Mouse (Mus musculus) Muller cell, postnatal 12 days (primary cell): ENCODE data around the gene Naa50.

Experiments
- DNase-seq: peaks from one replicate; pipeline ENCODE4 v3.0.0-alpha.2; 2015; ENCODE audit errors: inconsistent ontology term

Naa50 gene

GRCm38 (mm10) chr16:44139536-44140185 lies at the start of gene Naa50, which contains the start of gene Atp6v1a:
TSS of gene Naa50 (plus strand) at chr16:44139830.
TSS of gene Atp6v1a (minus strand) at chr16:44139705.
- DNase-seq = no peak

- no peak for DNase-seq
These were observed 40.3 kb upstream of the Naa50 start for GRCm38 (mm10) chr16:44099377-44099776.

GRCm38 (mm10) chr16:44101181-44101710 lies 38.4 kb upstream of the Naa50 start:
- DNase-seq = no peak

DNA sequence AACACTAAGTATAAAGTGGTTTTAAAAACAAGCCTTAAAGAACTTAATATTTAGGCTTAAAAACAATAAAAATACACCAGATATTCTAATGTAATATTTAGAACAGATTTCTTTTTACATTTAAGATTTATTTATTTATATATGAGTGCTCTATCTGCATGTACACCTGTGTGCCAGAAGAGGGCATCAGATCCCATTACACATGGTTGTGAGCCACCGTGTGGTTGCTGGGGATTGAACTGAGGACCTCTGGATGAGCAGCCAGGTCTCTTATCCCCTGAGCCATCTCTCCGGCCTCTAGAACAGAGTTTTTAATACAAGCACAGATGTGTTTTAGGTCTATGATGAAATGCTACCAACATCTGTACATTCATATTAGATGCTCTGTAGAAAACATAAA lies 36.7 kb upstream of the Naa50 start:
- DNase-seq = no peak

DNA sequence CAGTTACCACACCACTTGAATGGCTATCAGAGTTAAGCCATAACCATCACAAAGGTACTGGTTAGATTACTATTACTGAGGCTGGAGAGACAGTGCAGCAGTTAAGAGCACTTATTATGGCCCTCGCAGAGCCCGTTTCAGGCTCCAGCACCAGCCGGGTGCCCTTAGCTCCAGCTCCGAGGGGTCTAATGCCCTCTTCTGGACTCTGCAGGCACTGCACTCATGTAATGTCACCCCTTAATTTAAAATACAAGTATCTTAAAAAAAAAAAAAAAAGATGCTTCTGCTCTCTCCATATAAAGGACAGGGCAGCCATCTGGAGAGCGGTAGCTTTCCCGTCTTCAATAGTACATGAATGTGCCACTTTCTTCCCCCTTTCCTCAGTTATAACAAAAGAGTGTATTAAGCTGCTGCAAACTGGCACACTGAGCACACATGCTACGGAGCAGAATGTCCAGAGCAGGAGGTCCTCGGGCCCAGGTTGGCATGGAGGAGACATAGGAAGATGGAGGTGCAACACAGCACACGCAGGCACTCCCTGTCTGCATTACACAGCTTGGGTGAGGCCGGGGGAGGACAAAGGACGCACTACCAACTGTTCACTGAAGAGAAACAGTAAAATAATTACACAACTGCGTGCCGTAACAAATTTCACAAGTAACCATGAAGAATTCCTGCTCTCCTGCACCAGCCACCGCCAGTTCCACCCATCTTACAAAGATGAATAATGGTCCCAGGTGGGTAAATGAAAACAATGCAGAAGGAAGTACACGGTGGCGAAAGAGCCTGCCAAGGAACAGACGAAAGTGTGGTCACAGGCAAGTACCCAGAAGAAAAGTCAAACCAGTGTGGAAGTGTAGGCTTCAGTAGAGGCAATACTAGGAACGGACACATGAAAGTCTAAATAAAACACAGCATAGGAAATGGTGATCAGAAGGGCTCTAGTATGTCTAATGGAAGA lies 35.5 kb upstream of the Naa50 start:
- no peak for DNase-seq

- DNase-seq = no peak
These were observed 34.4 kb upstream of the Naa50 start for GRCm38 (mm10) chr16:44105211-44105610.

DNA sequence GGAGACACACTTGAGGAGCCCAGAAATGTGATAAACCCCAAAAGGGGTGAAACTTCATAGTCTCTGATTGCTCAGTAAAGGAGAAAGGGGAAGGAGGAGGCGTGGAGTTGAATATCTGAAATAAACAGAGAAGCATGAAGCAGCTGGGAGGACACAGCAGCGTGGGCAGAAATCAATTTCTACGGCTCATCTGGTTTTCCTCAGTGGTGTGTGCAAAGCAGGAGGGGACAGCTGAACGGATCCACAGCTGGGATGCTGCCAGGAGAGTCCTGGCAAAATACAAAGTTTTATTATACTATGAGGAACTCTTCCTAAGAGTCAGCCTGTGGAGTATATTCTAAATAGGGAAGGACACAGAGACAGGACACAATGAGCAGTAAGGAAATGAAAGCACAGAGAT lies 30.6 kb upstream of the Naa50 start:
- no peak for DNase-seq

DNA sequence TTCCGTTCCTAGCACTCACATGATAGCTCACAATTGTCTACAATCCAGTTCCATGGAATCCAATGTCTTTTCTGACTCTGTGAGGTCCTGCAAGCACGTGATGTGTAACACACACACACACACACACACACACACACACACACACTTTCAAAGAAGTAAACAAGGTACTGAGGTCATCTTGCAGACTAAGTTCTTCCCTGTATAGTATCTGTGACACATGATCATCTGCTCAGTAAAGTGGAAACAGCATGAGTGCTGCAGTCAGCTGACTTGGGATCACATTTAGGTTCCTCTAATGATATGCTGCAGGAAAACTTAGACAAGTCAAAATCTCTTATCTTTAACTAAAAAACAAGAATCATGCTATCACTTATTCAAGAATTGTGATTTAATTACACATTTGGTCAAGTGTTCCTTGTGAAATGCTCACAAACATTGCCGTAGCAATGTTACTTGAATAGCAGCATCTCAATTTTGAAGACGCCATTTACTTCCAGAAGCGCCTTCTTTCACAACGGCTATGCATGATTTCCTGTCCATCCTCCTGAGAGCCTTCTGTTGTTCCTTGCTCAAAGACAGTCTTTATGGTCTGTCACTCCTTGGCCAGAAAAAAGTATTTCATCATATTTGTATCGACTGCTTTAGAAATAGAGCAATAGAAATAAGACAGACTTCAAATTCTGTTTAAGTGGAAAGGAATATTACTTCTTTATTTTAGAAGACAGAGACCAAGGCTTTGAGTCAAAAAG lies 19.7 kb upstream of the Naa50 start:
- DNase-seq = no peak

- no peak for DNase-seq
These were observed 17.5 kb upstream of the Naa50 start for GRCm38 (mm10) chr16:44122122-44122521.

GRCm38 (mm10) chr16:44122574-44122973 lies 17.1 kb upstream of the Naa50 start:
- DNase-seq = no peak

- peak; percentile 64 for DNase-seq
These were observed 16.5 kb upstream of the Naa50 start for GRCm38 (mm10) chr16:44122982-44123725.

DNA sequence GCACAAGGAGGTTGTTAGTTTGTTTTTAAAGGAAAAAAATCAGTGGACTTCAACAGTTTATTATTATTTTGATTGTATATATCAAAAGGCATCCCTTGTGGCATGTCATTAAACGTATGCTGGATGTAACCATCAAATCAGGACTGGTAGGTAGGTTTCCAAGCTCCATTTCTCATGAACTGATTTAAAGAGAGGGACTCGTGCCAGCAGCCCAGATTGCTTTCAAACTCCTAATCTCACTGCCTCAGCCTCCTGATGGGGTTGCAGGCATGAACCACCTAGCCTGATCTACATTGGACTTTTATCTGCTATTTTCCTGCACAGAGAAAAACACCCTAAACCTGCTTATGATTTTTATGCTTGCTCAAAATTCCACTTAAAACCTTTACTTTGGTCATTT lies 15.8 kb upstream of the Naa50 start:
- no peak for DNase-seq

- DNase-seq = no peak
These were observed 14.9 kb upstream of the Naa50 start for GRCm38 (mm10) chr16:44124713-44125112.

DNA sequence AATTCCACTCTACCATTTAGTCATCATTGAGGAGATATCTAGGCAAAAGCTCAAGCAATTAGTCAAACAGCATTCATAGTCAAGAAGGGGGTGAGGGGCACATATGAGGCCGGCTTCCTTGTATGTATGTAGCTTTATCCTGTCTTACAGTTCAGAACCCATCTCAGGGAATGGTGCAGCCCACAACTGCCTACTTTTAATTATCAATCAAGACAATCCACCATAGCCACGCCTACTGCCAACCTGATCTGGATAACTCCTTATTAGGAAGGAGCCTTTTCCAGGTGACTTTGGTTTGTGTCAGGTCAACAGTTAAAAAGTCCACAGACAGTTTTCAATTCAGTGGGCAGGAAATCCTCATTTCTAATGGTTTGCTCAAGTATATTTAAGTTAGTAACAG lies 14.2 kb upstream of the Naa50 start:
- DNase-seq = no peak

DNA sequence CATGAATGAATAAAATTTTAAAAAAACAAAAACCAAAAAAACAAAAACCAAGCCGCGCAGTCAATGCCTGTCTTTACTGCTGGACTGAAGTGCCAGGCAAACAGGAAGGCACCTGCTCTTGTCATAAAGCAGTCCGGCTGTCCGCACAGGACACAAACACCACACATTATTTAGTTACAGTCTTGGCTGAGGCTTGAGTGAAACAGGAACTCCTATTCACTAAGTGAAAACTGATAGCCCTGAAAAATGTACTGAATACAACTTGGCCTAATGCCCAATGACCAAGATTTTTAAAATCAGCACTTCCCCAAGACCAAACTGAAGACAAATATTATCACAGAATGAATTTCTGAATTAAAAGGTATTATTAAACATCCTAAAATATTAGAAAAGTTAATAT lies 13.2 kb upstream of the Naa50 start:
- DNase-seq = peak; percentile 47

GRCm38 (mm10) chr16:44132300-44132699 lies 7.3 kb upstream of the Naa50 start:
- DNase-seq = no peak

- DNase-seq = no peak
These were observed 6.4 kb upstream of the Naa50 start for GRCm38 (mm10) chr16:44133187-44133586.

DNA sequence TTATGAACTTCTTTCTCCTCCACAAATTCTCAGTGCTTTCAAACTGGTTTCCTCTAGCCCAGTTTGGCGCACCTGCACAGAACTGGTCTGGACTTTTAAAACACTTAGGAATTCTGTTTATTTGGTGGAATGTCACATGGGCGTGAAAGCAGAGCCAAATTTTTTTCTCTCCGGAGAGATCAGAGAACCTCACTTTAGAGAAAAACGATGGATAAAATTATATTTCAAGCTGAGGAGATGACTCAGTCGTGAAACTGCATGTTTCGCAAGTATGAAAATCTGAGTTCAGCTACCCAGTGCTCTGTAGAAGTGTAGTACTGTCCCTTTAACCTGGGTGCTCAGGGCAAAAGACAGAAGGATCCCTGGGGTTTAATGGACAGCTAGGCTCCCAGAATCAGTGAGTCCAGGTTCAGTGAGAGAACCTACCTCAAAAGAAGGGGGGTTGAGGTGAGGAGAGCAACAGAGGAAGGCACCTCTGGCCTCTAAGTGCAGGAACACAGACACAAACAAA lies 3.1 kb upstream of the Naa50 start:
- no peak for DNase-seq

GRCm38 (mm10) chr16:44138377-44138978 lies 1.2 kb upstream of the Naa50 start:
- DNase-seq = no peak

GRCm38 (mm10) chr16:44138979-44139535 lies 573 bp upstream of the Naa50 start:
- peak; percentile 95 for DNase-seq
